Mouse (Mus musculus): ENCODE data around the gene Klra17.
"Not testable (repeated sequence)": the region's sequence is repeated elsewhere in the genome, so short reads cannot be mapped to it uniquely, and the experiment has no call there.

- not testable (repeated sequence) for TF ChIP-seq CTCF (IDR thresholded peaks at IDR 0.05; ENCODE audit: borderline replicate concordance, insufficient read depth, low read depth, low read length); POLR2A (IDR thresholded peaks at IDR 0.05; ENCODE audit: borderline replicate concordance, insufficient read depth, low read length)
Measured at GRCm38 (mm10) chr6:129784170-129784569, 92.3 kb downstream of the Klra17 start, which contains the start of gene Gm156.
